Mouse (Mus musculus): ENCODE measurements around the gene Kcnip4. TPM values are rescaled to one million over a fixed set of nuclear protein-coding genes. Genes with fewer than 3 reads are reported as not detected.

The Kcnip4 gene
- polyA plus RNA-seq, 1 experiment: 0.12 TPM

DNA sequence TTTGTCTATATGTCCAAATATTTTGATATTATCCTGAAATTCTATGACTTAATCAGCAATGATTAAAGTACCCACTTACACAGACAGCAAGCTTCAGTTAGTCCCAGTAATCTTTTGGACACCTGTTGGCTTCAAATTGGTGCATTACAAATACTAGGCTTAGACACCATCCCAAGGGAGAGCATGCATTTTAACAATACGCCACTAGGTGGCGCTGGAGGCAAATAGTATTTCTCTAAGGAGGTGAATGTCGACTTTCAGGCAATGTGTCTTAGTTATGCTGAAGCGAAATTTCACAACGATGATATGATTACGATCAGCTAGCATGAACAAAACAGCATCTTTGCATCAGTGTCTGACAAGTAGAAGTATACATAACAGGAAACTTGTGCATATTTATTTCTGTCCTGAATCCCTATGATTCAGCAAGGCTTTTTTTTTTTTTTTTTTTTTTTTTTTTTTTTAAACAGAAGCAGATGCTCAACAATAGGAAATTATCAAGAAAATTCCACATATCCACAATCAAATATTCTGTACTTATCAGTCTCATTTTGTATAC is 434.5 kb downstream of the Kcnip4 start:
- Histone ChIP-seq H3K79me2 (ENCODE audit: control insufficient read depth, insufficient read depth) (no peaks in the 10 kb centered on the region), H3K36me3 (ENCODE audit: control insufficient read depth, insufficient read depth) (no peaks in the 10 kb centered on the region), H3K79me3 (ENCODE audit: low read depth) (no peaks in the 10 kb centered on the region), H3K4me3 (ENCODE audit: insufficient read depth, poor library complexity, severe bottlenecking) (no peak overlapping the region), H3ac (ENCODE audit: control insufficient read depth, insufficient read length, low read depth) (no peak overlapping the region), H3K27me3 (ENCODE audit: control insufficient read depth, insufficient read depth, insufficient read length) (no peaks in the 10 kb centered on the region)
- TF ChIP-seq USF1 (IDR thresholded peaks at IDR 0.05; ENCODE audit: low read depth): no peak
- no peak for TF ChIP-seq MYOG (IDR thresholded peaks at IDR 0.05; ENCODE audit: control insufficient read depth, extremely low read depth, insufficient read length)
- no peak for TF ChIP-seq CEBPB (IDR thresholded peaks at IDR 0.05; ENCODE audit: low read depth)
- no peak for TF ChIP-seq MYOD1 (IDR thresholded peaks at IDR 0.05; ENCODE audit: control insufficient read depth, insufficient read length, low read depth)
- TF ChIP-seq CTCF (IDR thresholded peaks at IDR 0.05; ENCODE audit: control insufficient read depth, insufficient read depth, insufficient read length): peak; percentile 34
- no peak for TF ChIP-seq FOSL1 (IDR thresholded peaks at IDR 0.05; ENCODE audit: insufficient read depth, low read length, poor library complexity, severe bottlenecking)
- TF ChIP-seq MAX (IDR thresholded peaks at IDR 0.05): no peak

DNA sequence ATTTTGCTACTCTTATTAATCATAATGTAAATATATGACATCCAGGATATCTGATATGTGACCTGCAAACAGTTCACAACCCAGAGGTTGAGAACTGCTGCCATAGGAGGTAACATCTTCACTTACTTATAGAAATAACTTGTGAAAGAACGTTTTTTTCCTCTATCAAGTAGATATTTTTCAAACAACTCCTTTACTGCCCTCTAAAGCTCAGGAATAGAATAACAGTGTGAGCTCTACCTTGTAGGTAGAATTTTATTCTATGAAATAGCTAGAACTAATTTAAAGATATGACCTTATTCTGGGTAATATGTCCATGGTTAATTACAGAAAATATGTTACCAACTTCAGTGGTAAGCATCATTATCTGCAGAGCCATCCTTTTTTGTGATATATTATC is 459.1 kb downstream of the Kcnip4 start:
- Histone ChIP-seq H3ac (ENCODE audit: control insufficient read depth, insufficient read length, low read depth) (no peak overlapping the region), H3K79me2 (ENCODE audit: control insufficient read depth, insufficient read depth) (no peaks in the 10 kb centered on the region), H3K36me3 (ENCODE audit: control insufficient read depth, insufficient read depth) (no peaks in the 10 kb centered on the region), H3K4me3 (ENCODE audit: insufficient read depth, poor library complexity, severe bottlenecking) (no peak overlapping the region), H3K79me3 (ENCODE audit: low read depth) (no peaks in the 10 kb centered on the region), H3K27me3 (ENCODE audit: control insufficient read depth, insufficient read depth, insufficient read length) (no peaks in the 10 kb centered on the region)
- no peak for TF ChIP-seq CTCF (IDR thresholded peaks at IDR 0.05; ENCODE audit: control insufficient read depth, insufficient read depth, insufficient read length)
- TF ChIP-seq MAX (IDR thresholded peaks at IDR 0.05): no peak
- no peak for TF ChIP-seq USF1 (IDR thresholded peaks at IDR 0.05; ENCODE audit: low read depth)
- TF ChIP-seq MYOG (IDR thresholded peaks at IDR 0.05; ENCODE audit: control insufficient read depth, extremely low read depth, insufficient read length): no peak
- TF ChIP-seq MYOD1 (IDR thresholded peaks at IDR 0.05; ENCODE audit: control insufficient read depth, insufficient read length, low read depth): no peak
- no peak for TF ChIP-seq FOSL1 (IDR thresholded peaks at IDR 0.05; ENCODE audit: insufficient read depth, low read length, poor library complexity, severe bottlenecking)
- no peak for TF ChIP-seq CEBPB (IDR thresholded peaks at IDR 0.05; ENCODE audit: low read depth)

DNA sequence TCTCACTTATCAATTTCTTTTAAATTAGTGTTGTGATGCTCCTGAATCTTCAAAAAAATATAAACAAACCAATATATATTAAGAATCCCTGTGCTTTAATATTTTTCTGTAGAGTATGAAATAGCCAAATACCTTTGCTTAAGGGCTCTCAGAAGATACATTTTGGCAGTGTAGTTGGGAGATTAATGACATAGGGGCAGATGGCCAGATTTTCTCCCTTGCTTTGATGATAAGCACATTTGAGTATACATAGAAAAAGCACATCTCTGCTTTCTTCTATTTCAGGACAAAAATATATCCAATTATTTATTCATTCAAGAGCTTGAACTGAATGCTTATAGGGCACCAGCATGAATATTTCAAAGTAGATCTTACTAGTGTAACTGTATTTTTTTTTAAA is 465.8 kb downstream of the Kcnip4 start:
- Histone ChIP-seq H3K27me3 (ENCODE audit: control insufficient read depth, insufficient read depth, insufficient read length) (no peaks in the 10 kb centered on the region), H3ac (ENCODE audit: control insufficient read depth, insufficient read length, low read depth) (no peak overlapping the region), H3K4me3 (ENCODE audit: insufficient read depth, poor library complexity, severe bottlenecking) (no peak overlapping the region), H3K36me3 (ENCODE audit: control insufficient read depth, insufficient read depth) (no peaks in the 10 kb centered on the region), H3K79me3 (ENCODE audit: low read depth) (no peaks in the 10 kb centered on the region), H3K79me2 (ENCODE audit: control insufficient read depth, insufficient read depth) (no peaks in the 10 kb centered on the region)
- no peak for TF ChIP-seq CEBPB (IDR thresholded peaks at IDR 0.05; ENCODE audit: low read depth)

DNA sequence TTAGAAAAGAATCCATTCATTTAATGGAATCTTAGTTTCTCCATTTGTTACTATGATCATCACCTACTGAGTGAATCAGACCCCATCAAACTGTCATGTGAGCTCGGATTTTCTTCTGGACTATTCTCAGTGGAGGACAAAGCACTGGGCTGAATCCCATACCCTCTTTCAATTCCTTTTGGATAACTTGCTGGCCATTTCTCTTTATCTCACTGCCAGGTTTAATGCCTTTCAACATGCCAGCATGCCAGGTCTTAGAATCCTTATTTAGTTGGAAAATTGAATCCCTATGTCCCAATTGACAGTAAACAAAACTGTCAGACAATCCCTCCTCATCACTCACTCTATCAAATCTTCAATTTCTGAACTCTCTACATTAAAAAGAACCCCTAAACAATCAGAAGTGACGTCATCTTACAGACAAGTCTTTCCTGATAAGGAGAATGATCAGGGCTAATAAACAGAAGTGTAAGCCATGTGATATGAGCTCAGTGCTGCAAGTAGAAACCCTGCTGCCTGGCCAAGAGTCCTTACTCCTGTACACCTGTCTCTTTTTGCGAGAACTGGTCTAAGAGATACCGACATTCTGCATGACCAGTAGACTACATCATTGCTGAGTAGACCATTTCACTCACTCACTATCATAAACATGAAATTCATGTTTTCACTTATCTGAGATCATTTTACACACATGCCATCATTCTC is 466.9 kb downstream of the Kcnip4 start:
- H3K79me2 ChIP-seq (ENCODE audit: control insufficient read depth, insufficient read depth): no peaks in the 10 kb centered on the region
- no peak overlapping the region for H3ac ChIP-seq (ENCODE audit: control insufficient read depth, insufficient read length, low read depth)
- H3K36me3 ChIP-seq (ENCODE audit: control insufficient read depth, insufficient read depth): no peaks in the 10 kb centered on the region
- no peaks in the 10 kb centered on the region for H3K79me3 ChIP-seq (ENCODE audit: low read depth)
- no peaks in the 10 kb centered on the region for H3K27me3 ChIP-seq (ENCODE audit: control insufficient read depth, insufficient read depth, insufficient read length)
- H3K4me3 ChIP-seq (ENCODE audit: insufficient read depth, poor library complexity, severe bottlenecking): no peak overlapping the region
- TF ChIP-seq MYOG (IDR thresholded peaks at IDR 0.05; ENCODE audit: control insufficient read depth, extremely low read depth, insufficient read length) (no peak), FOSL1 (IDR thresholded peaks at IDR 0.05; ENCODE audit: insufficient read depth, low read length, poor library complexity, severe bottlenecking) (no peak), USF1 (IDR thresholded peaks at IDR 0.05; ENCODE audit: low read depth) (no peak)

DNA sequence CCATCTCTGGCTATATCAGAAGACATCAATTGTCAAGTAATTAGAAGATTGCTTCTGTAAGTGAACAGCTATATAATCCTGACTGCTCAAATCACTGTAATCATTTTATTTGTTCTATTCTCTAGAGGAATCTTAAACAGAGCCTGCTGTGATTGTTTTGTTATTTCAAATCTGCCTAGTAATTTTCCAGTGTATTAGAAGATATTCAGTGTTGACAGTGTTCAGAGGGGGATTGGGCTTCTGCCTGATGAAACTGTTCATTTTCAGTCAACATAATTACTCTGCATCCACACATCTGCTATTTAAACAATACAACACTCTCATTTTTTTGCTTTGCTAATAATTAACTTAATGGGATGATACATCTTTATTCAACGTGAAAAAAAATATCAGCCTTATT is 476.7 kb downstream of the Kcnip4 start:
- H3K79me3 ChIP-seq (ENCODE audit: low read depth): no peaks in the 10 kb centered on the region
- no peaks in the 10 kb centered on the region for H3K36me3 ChIP-seq (ENCODE audit: control insufficient read depth, insufficient read depth)
- H3K79me2 ChIP-seq (ENCODE audit: control insufficient read depth, insufficient read depth): no peaks in the 10 kb centered on the region
- no peak overlapping the region for H3K4me3 ChIP-seq (ENCODE audit: insufficient read depth, poor library complexity, severe bottlenecking)
- TF ChIP-seq CTCF (IDR thresholded peaks at IDR 0.05; ENCODE audit: control insufficient read depth, insufficient read depth, insufficient read length): no peak
- no peak for TF ChIP-seq MYOG (IDR thresholded peaks at IDR 0.05; ENCODE audit: control insufficient read depth, extremely low read depth, insufficient read length)
- TF ChIP-seq MYOD1 (IDR thresholded peaks at IDR 0.05; ENCODE audit: control insufficient read depth, insufficient read length, low read depth): no peak
- no peak for TF ChIP-seq USF1 (IDR thresholded peaks at IDR 0.05; ENCODE audit: low read depth)
- no peak for TF ChIP-seq MAX (IDR thresholded peaks at IDR 0.05)
- no peak for TF ChIP-seq FOSL1 (IDR thresholded peaks at IDR 0.05; ENCODE audit: insufficient read depth, low read length, poor library complexity, severe bottlenecking)
- no peak for TF ChIP-seq CEBPB (IDR thresholded peaks at IDR 0.05; ENCODE audit: low read depth)
- no peaks in the 10 kb centered on the region for H3K27me3 ChIP-seq (ENCODE audit: control insufficient read depth, insufficient read depth, insufficient read length)
- H3ac ChIP-seq (ENCODE audit: control insufficient read depth, insufficient read length, low read depth): no peak overlapping the region

DNA sequence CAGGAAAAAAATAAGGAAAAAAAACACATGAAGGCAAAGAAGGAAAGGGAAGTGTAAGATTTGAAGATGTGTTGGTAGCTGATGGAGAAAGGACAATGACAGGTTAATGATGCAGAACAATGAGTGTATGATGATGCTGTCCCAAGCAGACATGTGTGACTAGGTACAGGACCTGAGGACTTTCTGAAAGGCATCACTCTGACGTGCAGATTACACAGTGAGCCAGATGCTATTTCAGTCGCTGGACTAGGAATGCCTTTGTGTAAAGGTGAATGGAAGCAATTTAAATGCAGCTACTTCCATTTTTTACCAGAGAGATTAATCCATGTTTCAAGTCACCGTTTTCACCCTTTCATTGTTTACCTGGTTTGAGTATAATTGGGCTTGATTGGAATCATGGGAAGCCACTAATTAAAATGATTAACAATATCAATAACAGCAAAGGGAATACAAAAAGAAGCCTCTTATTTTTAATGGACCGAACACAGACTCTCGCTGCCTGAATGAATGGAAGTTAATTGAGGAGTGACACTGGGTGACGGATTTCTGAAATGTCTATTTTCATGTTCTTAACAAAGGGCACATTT is 483.4 kb downstream of the Kcnip4 start:
- no peak overlapping the region for H3ac ChIP-seq (ENCODE audit: control insufficient read depth, insufficient read length, low read depth)
- no peaks in the 10 kb centered on the region for H3K79me2 ChIP-seq (ENCODE audit: control insufficient read depth, insufficient read depth)
- no peak for TF ChIP-seq CTCF (IDR thresholded peaks at IDR 0.05; ENCODE audit: control insufficient read depth, insufficient read depth, insufficient read length)
- no peak for TF ChIP-seq MYOG (IDR thresholded peaks at IDR 0.05; ENCODE audit: control insufficient read depth, extremely low read depth, insufficient read length)
- TF ChIP-seq MAX (IDR thresholded peaks at IDR 0.05): no peak
- no peak for TF ChIP-seq MYOD1 (IDR thresholded peaks at IDR 0.05; ENCODE audit: control insufficient read depth, insufficient read length, low read depth)
- TF ChIP-seq USF1 (IDR thresholded peaks at IDR 0.05; ENCODE audit: low read depth): no peak
- no peak for TF ChIP-seq FOSL1 (IDR thresholded peaks at IDR 0.05; ENCODE audit: insufficient read depth, low read length, poor library complexity, severe bottlenecking)
- TF ChIP-seq CEBPB (IDR thresholded peaks at IDR 0.05; ENCODE audit: low read depth): no peak
- H3K79me3 ChIP-seq (ENCODE audit: low read depth): no peaks in the 10 kb centered on the region
- H3K27me3 ChIP-seq (ENCODE audit: control insufficient read depth, insufficient read depth, insufficient read length): no peaks in the 10 kb centered on the region
- H3K36me3 ChIP-seq (ENCODE audit: control insufficient read depth, insufficient read depth): no peaks in the 10 kb centered on the region
- no peak overlapping the region for H3K4me3 ChIP-seq (ENCODE audit: insufficient read depth, poor library complexity, severe bottlenecking)
